ENCODE assay signal across 11 mouse cellular contexts in the genomic region with DNA sequence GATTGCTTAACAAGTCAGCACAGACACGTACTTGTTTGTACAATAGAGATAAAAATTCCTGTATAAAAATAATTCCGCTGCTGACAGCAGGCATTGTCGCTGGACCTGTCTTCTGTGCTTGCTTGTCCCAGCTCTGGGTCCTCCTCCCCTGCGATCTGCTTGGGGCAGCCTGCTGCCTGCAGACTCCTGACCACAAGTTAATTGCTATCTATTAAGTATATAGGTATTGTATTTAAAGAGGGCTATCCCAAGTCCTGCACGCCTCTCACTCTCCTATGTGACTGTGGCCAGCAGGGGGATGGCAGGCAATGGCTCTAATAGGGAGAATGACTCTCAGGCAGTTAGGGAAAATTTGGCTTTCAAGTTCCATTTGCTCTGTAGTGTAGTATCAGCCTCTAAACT. TPM values are rescaled to one million over a fixed set of nuclear protein-coding genes. Genes with fewer than 3 reads are reported as not detected.
DNase-seq lines count a peak whose midpoint lies in the region; ATAC-seq lines count a peak whose summit lies in the region.
"Had no signal": no experiment of that assay in that cellular context is flagged by ENCODE, and none has a peak within 500 bp of the region (broad histone marks: within the 10 kb centered on the region; RNA-seq: fewer than 3 reads in every experiment).

No protein-coding gene starts in this region.

- H3K4me3 ChIP-seq in limb, embryonic 15.5 days, result no peak overlapping the region
- no peak overlapping the region for H3K4me3 ChIP-seq in limb, embryonic 10.5 days
- 0 out of 2 replicates have a peak overlapping the region, but pooled peaks have one; percentile 4 for H3K4me3 ChIP-seq in midbrain, embryonic 14.5 days (replicated peaks; ENCODE audit: low read depth, low read length)
- H3K4me3 ChIP-seq: stomach, embryonic 15.5 days had no signal

- no peaks in the 10 kb centered on the region for H3K9me3 ChIP-seq in limb, embryonic 15.5 days
- no peaks in the 10 kb centered on the region for H3K9me3 ChIP-seq in limb, embryonic 10.5 days (replicated peaks)
- H3K9me3 ChIP-seq in midbrain, embryonic 14.5 days (ENCODE audit: control insufficient read depth, low read length), result no peaks in the 10 kb centered on the region
- H3K9me3 ChIP-seq: stomach, embryonic 15.5 days had no signal

- H3K36me3 ChIP-seq in limb, embryonic 15.5 days, result no peaks in the 10 kb centered on the region; the same call in 1 of the 2 replicates
- H3K36me3 ChIP-seq in limb, embryonic 10.5 days, result peaks cover 42% of the 10 kb centered on the region
- peaks cover 12% of the 10 kb centered on the region for H3K36me3 ChIP-seq in midbrain, embryonic 14.5 days (ENCODE audit: control insufficient read depth, insufficient read depth, low read length)
- H3K36me3 ChIP-seq: stomach, embryonic 15.5 days had no signal

- 48% methylated on average over 5 of the region's 5 CpGs for WGBS in limb, embryonic 15.5 days
- 62% methylated on average over 5 of the region's 5 CpGs for WGBS in limb, embryonic 10.5 days
- WGBS in midbrain, embryonic 14.5 days, result 42% methylated on average over 5 of the region's 5 CpGs

- H3K27me3 ChIP-seq in limb, embryonic 15.5 days, result no peaks in the 10 kb centered on the region
- no peaks in the 10 kb centered on the region for H3K27me3 ChIP-seq in limb, embryonic 10.5 days (ENCODE audit: low read depth, poor library complexity, severe bottlenecking)
- no peaks in the 10 kb centered on the region for H3K27me3 ChIP-seq in midbrain, embryonic 14.5 days (ENCODE audit: control insufficient read depth, insufficient read depth, low read length)
- H3K27me3 ChIP-seq: stomach, embryonic 15.5 days had no signal

- H3K27ac ChIP-seq in limb, embryonic 15.5 days, result peak overlapping the region; percentile 51; the same call in 1 of the 2 replicates
- no peak overlapping the region for H3K27ac ChIP-seq in limb, embryonic 10.5 days
- H3K27ac ChIP-seq in midbrain, embryonic 14.5 days (replicated peaks; ENCODE audit: low read depth, low read length), result peak overlapping the region; percentile 60; the same call in 1 of the 2 replicates
- H3K27ac ChIP-seq: macrophage had no signal

- no peak overlapping the region for H3K9ac ChIP-seq in limb, embryonic 15.5 days
- H3K9ac ChIP-seq in midbrain, embryonic 14.5 days (replicated peaks; ENCODE audit: low read length), result peak overlapping the region; percentile 20; the same call in 1 of the 2 replicates
- H3K9ac ChIP-seq: stomach, embryonic 15.5 days had no signal

- H3K4me1 ChIP-seq in limb, embryonic 15.5 days, result peaks cover 62% of the 10 kb centered on the region
- H3K4me1 ChIP-seq in limb, embryonic 10.5 days, result peaks cover 71% of the 10 kb centered on the region
- H3K4me1 ChIP-seq in midbrain, embryonic 14.5 days (ENCODE audit: control insufficient read depth, insufficient read depth, low read length), result peaks cover 80% of the 10 kb centered on the region

- DNase-seq in heart, adult 11 months, result peak; percentile 73
- DNase-seq in heart, adult 9 months (ENCODE audit: low spot score in 2 of 2), result no peak
- no peak for DNase-seq in limb, embryonic 10.5 days (ENCODE audit: low spot score)
- peak; percentile 58 for DNase-seq in midbrain, embryonic 14.5 days
- no peak for DNase-seq in thymus, postnatal 10 days (ENCODE audit: low spot score in 2 of 2)

- ATAC-seq in limb, embryonic 15.5 days (ENCODE audit: insufficient number of reproducible peaks, low FRiP score, low TSS enrichment, low read depth), result no peak
- 0 out of 2 replicates have a peak, but pooled peaks have one; percentile 29 for ATAC-seq in erythroblast, adult 5-6 weeks (replicated peaks; ENCODE audit: low FRiP score, poor library complexity, severe bottlenecking)
- 0 out of 2 replicates have a peak, but pooled peaks have one; percentile 14 for ATAC-seq in midbrain, embryonic 14.5 days (ENCODE audit: low FRiP score, low TSS enrichment)
- ATAC-seq in activated CD4-positive, CD25-positive, alpha-beta regulatory T cell, adult 4 months, result no peak

- H3K4me2 ChIP-seq in limb, embryonic 15.5 days, result no peak overlapping the region
- peak overlapping the region; percentile 29 for H3K4me2 ChIP-seq in midbrain, embryonic 14.5 days (ENCODE audit: low read length)
- H3K4me2 ChIP-seq: stomach, embryonic 15.5 days had no signal

RNA-seq across cellular contexts. Expression of a gene that starts 16.2 kb away (rescaled TPM):
- 52.1 and 60.9 TPM in 2 replicates for polyA plus RNA-seq in limb, embryonic 15.5 days (2015; fragmentation: Nextera tagmentation; extraction: Ambion mirVana)
- polyA plus RNA-seq in limb, embryonic 10.5 days (2016; fragmentation: Nextera tagmentation; extraction: Ambion mirVana), result 41.4 and 75.0 TPM in 2 replicates
- total RNA-seq in erythroblast, adult 5-6 weeks (2015; ENCODE audit: low replicate concordance), result 11.1 and 25.5 TPM in 2 replicates
- total RNA-seq in erythroblast, adult 5-6 weeks (2017; ENCODE audit: low replicate concordance), result 4.9 and 10.2 TPM in 2 replicates
- polyA plus RNA-seq in midbrain, embryonic 14.5 days (2014; fragmentation: Nextera tagmentation; extraction: Ambion mirVana), result 117 and 121 TPM in 2 replicates
- polyA plus RNA-seq in activated CD4-positive, CD25-positive, alpha-beta regulatory T cell, adult 4 months (2017; shearing (Covaris generic)), result under 1 TPM; 0.37 to 0.96 TPM

RNA-seq across cellular contexts. Expression of a gene that starts 19.2 kb away (rescaled TPM):
- 0.20 TPM in 1 of 2 replicates, not detected in the other for polyA plus RNA-seq in limb, embryonic 15.5 days (2015; fragmentation: Nextera tagmentation; extraction: Ambion mirVana)
- polyA plus RNA-seq in limb, embryonic 10.5 days (2016; fragmentation: Nextera tagmentation; extraction: Ambion mirVana), result not detected in 2 replicates
- total RNA-seq in erythroblast, adult 5-6 weeks (2015; ENCODE audit: low replicate concordance), result not detected in 2 replicates
- 4.0 TPM in 1 of 2 replicates, not detected in the other for total RNA-seq in erythroblast, adult 5-6 weeks (2017; ENCODE audit: low replicate concordance)
- 0.40 TPM in 1 of 2 replicates, not detected in the other for polyA plus RNA-seq in midbrain, embryonic 14.5 days (2014; fragmentation: Nextera tagmentation; extraction: Ambion mirVana)
- polyA plus RNA-seq in activated CD4-positive, CD25-positive, alpha-beta regulatory T cell, adult 4 months (2017; shearing (Covaris generic)), result not detected
- total RNA-seq: hematopoietic stem cell, adult 5-6 weeks had no signal
- polyA plus RNA-seq: macrophage; stomach, embryonic 15.5 days had no signal

Comparison
In these comparisons a context has a peak if more than half of its experiments do, and no peak if none do; other contexts are left out.
1. DNase-seq: peak in heart, adult 11 months (single experiment) and midbrain, embryonic 14.5 days (single experiment); none in heart, adult 9 months (0 of 2), limb, embryonic 10.5 days (single experiment) and thymus, postnatal 10 days (0 of 2).
2. ATAC-seq: peak in erythroblast, adult 5-6 weeks (single experiment) and midbrain, embryonic 14.5 days (single experiment); none in limb, embryonic 15.5 days (single experiment) and activated CD4-positive, CD25-positive, alpha-beta regulatory T cell, adult 4 months (single experiment).
3. RNA of a gene that starts 16.2 kb away (polyA plus RNA-seq): 117 to 121 TPM in midbrain, embryonic 14.5 days, 41.4 to 75.0 TPM in limb, embryonic 10.5 days and 52.1 to 60.9 TPM in limb, embryonic 15.5 days; 0.37 to 0.96 TPM in activated CD4-positive, CD25-positive, alpha-beta regulatory T cell, adult 4 months; every median in the first group is over 10 times any median in the second.